Mouse (Mus musculus) left cerebral cortex, adult 11 months (tissue): ENCODE results near the gene Dip2c.

Experiments
- DNase-seq: peaks from one replicate; pipeline ENCODE4 v3.0.0; 2022; ENCODE audit warnings: low spot score

The Dip2c gene

GRCm38 (mm10) chr13:9669246-9669645 lies 392.9 kb downstream of the Dip2c start:
- DNase-seq: no peak

GRCm38 (mm10) chr13:9674126-9674525 lies 397.8 kb downstream of the Dip2c start:
- DNase-seq: no peak

- no peak for DNase-seq
Observed at GRCm38 (mm10) chr13:9681492-9681891, 405.2 kb downstream of the Dip2c start.

- DNase-seq: no peak
Observed at GRCm38 (mm10) chr13:9683280-9683679, 407.0 kb downstream of the Dip2c start.

GRCm38 (mm10) chr13:9684153-9684923 lies 408.0 kb downstream of the Dip2c start:
- no peak for DNase-seq

- DNase-seq: no peak
Observed at GRCm38 (mm10) chr13:9686261-9686660, 409.9 kb downstream of the Dip2c start.

- DNase-seq: no peak
Observed at GRCm38 (mm10) chr13:9686765-9687164, 410.4 kb downstream of the Dip2c start.

GRCm38 (mm10) chr13:9689366-9689765 lies 413.0 kb downstream of the Dip2c start:
- no peak for DNase-seq

- DNase-seq: no peak
Observed at GRCm38 (mm10) chr13:9692876-9693275, 416.5 kb downstream of the Dip2c start.

GRCm38 (mm10) chr13:9694651-9695050 lies 418.3 kb downstream of the Dip2c start:
- no peak for DNase-seq

GRCm38 (mm10) chr13:9695403-9695802 lies 419.1 kb downstream of the Dip2c start:
- DNase-seq: no peak

GRCm38 (mm10) chr13:9695809-9696208 lies 419.5 kb downstream of the Dip2c start:
- DNase-seq: no peak

- DNase-seq: no peak
Observed at GRCm38 (mm10) chr13:9697340-9697739, 421.0 kb downstream of the Dip2c start.

GRCm38 (mm10) chr13:9702615-9703235 lies 426.4 kb downstream of the Dip2c start:
- no peak for DNase-seq

- DNase-seq: no peak
Observed at GRCm38 (mm10) chr13:9706720-9707119, 430.4 kb downstream of the Dip2c start.

GRCm38 (mm10) chr13:9708433-9709240 lies 432.3 kb downstream of the Dip2c start:
- DNase-seq: no peak

GRCm38 (mm10) chr13:9712409-9712808 lies 436.1 kb downstream of the Dip2c start:
- no peak for DNase-seq

GRCm38 (mm10) chr13:9712971-9713370 lies 436.6 kb downstream of the Dip2c start:
- no peak for DNase-seq

- no peak for DNase-seq
Observed at GRCm38 (mm10) chr13:9713462-9714134, 437.3 kb downstream of the Dip2c start.

- no peak for DNase-seq
Observed at GRCm38 (mm10) chr13:9715224-9715623, 438.9 kb downstream of the Dip2c start.
